Comparison of ENCODE assay signal across 8 mouse cellular contexts in the genomic region with DNA sequence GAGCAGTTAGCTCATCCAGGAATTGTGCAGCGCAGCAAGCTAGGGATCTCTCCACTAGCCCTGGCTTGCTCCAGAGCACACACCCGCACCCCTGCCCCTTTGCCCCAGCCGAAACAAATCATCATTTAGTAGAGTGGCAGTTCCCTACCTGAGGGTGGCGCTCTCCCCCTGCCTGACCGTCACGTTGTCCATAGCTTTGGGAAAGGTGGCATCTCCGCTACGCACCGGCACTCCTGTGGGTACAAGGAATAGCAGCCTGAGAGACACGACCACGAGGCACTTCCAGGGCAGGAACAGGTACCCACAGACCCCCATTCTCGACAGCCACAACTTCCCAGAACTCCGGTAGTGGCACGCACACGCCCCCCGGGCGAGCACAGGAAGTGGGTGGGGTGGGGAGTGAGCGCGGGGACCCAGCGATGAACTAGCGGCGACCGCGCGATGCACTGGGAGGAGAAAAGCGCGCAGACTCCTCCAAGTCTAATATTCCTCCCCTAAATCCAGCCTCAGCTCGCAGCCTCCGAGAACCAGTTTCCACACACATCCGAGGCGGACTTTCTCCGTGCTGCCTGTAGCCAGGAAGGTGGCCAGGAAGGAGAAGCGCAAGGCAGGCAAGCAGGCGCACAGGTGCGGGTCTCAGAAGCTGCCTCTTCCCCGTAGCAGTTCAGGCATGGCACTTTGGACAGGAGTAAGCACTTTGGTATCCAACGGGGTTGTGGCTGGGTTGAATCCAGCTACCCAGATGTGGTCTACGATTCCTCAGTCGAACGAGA.
A peak's percentile ranks its signal among the peaks of the same experiment; 100 is the strongest.
DNase-seq lines count a peak whose midpoint lies in the region; ATAC-seq lines count a peak whose summit lies in the region.

No protein-coding gene starts in this region.

- peak; percentile 40 for ATAC-seq in intestine, embryonic 14.5 days (replicated peaks; ENCODE audit: low FRiP score, low TSS enrichment, low read depth)
- peak; percentile 68 for ATAC-seq in limb, embryonic 13.5 days (ENCODE audit: low FRiP score, low read depth)
- peak; percentile 51 for ATAC-seq in neural tube, embryonic 11.5 days (ENCODE audit: insufficient read depth, low FRiP score, low TSS enrichment)

- H3K4me1 ChIP-seq in intestine, embryonic 14.5 days (replicated peaks; ENCODE audit: control insufficient read depth, insufficient read depth, low read length): no peaks in the 10 kb centered on the region; the same call in 1 of the 2 replicates
- peaks cover 17% of the 10 kb centered on the region for H3K4me1 ChIP-seq in limb, embryonic 13.5 days
- no peaks in the 10 kb centered on the region for H3K4me1 ChIP-seq in neural tube, embryonic 11.5 days (ENCODE audit: control insufficient read depth, insufficient read depth, low read length)

- H3K36me3 ChIP-seq in intestine, embryonic 14.5 days (ENCODE audit: control insufficient read depth, insufficient read depth, low read length): no peaks in the 10 kb centered on the region
- H3K36me3 ChIP-seq in limb, embryonic 13.5 days: no peaks in the 10 kb centered on the region
- H3K36me3 ChIP-seq in neural tube, embryonic 11.5 days (ENCODE audit: control insufficient read depth, insufficient read depth, low read length): no peaks in the 10 kb centered on the region

- peaks cover 26% of the 10 kb centered on the region for H3K27me3 ChIP-seq in intestine, embryonic 14.5 days (replicated peaks; ENCODE audit: control insufficient read depth, insufficient read depth, low read length)
- H3K27me3 ChIP-seq in limb, embryonic 13.5 days: peaks cover 88% of the 10 kb centered on the region
- H3K27me3 ChIP-seq in neural tube, embryonic 11.5 days (ENCODE audit: control insufficient read depth, insufficient read depth, low read length): peaks cover 7% of the 10 kb centered on the region; the same call in 1 of the 2 replicates

- under 1% methylated on average over 40 of the region's 40 CpGs for WGBS in intestine, embryonic 14.5 days
- 1% methylated on average over 40 of the region's 40 CpGs for WGBS in limb, embryonic 13.5 days
- under 1% methylated on average over 39 of the region's 40 CpGs for WGBS in neural tube, embryonic 11.5 days

- H3K9me3 ChIP-seq in intestine, embryonic 14.5 days (ENCODE audit: control insufficient read depth, low read length): no peaks in the 10 kb centered on the region
- no peaks in the 10 kb centered on the region for H3K9me3 ChIP-seq in limb, embryonic 13.5 days
- no peaks in the 10 kb centered on the region for H3K9me3 ChIP-seq in neural tube, embryonic 11.5 days (ENCODE audit: control insufficient read depth, low read length)

- H3K27ac ChIP-seq in intestine, embryonic 14.5 days (ENCODE audit: low read depth): peak overlapping the region; percentile 65
- H3K27ac ChIP-seq in limb, embryonic 13.5 days: peak overlapping the region; percentile 85; the same call in 1 of the 2 replicates
- H3K27ac ChIP-seq in neural tube, embryonic 11.5 days (ENCODE audit: low read depth, low read length): no peak overlapping the region

- DNase-seq in WW6 (ENCODE audit: low read depth, low spot score): peak; percentile 52
- DNase-seq in cerebellum, adult 8-10 months: peak; percentile 94
- DNase-seq in forelimb bud, embryonic 11.5 days (ENCODE audit: low read depth, low spot score): peak; percentile 42
- DNase-seq in intestine, embryonic 14.5 days (ENCODE audit: low spot score): peak; percentile 80
- DNase-seq in neural tube, embryonic 11.5 days (ENCODE audit: low spot score): peak; percentile 73
- no peak for DNase-seq in ovary, postnatal 14 days (ENCODE audit: low spot score)
- no peak for DNase-seq in urinary bladder, postnatal 36 days (ENCODE audit: low spot score in 2 of 2)

- H3K4me3 ChIP-seq in intestine, embryonic 14.5 days (ENCODE audit: low read depth, low read length): peak overlapping the region; percentile 50
- H3K4me3 ChIP-seq in limb, embryonic 13.5 days: peak overlapping the region; percentile 57
- H3K4me3 ChIP-seq in neural tube, embryonic 11.5 days (ENCODE audit: low read depth, low read length): peak overlapping the region; percentile 49

- peak overlapping the region; percentile 95 for H3K4me2 ChIP-seq in intestine, embryonic 14.5 days (ENCODE audit: low read length)
- H3K4me2 ChIP-seq in limb, embryonic 13.5 days (replicated peaks): peak overlapping the region; percentile 91
- peak overlapping the region; percentile 94 for H3K4me2 ChIP-seq in neural tube, embryonic 11.5 days (ENCODE audit: low read depth)

- H3K9ac ChIP-seq in intestine, embryonic 14.5 days (ENCODE audit: low read length): peak overlapping the region; percentile 48
- peak overlapping the region; percentile 65 for H3K9ac ChIP-seq in limb, embryonic 13.5 days
- peak overlapping the region; percentile 59 for H3K9ac ChIP-seq in neural tube, embryonic 11.5 days (ENCODE audit: low read length)

Comparison
In these comparisons a context has a peak if more than half of its experiments do, and no peak if none do; other contexts are left out.
1. DNase-seq: peak in WW6 (single experiment), cerebellum, adult 8-10 months (single experiment), forelimb bud, embryonic 11.5 days (single experiment), intestine, embryonic 14.5 days (single experiment) and neural tube, embryonic 11.5 days (single experiment); none in ovary, postnatal 14 days (single experiment) and urinary bladder, postnatal 36 days (0 of 2).
2. Peak in every context shown above with its lines, with median percentiles within 50 percentile points of each other: ATAC-seq, H3K4me2 ChIP-seq, H3K4me3 ChIP-seq and H3K9ac ChIP-seq.